Mouse (Mus musculus) ES-E14 (cell line): Measurements from ENCODE around the gene Arv1.

Source experiments
- CHD2 ChIP-seq: IDR thresholded peaks from 2 replicates; pipeline ENCODE4 v1.6.1; 2014; ENCODE audit warnings: mild to moderate bottlenecking, low read depth, low read length, inconsistent platforms
- ZC3H11A ChIP-seq: IDR thresholded peaks from 2 replicates; pipeline ENCODE4 v1.6.1; 2012; ENCODE audit warnings: low read depth, mild to moderate bottlenecking, inconsistent platforms, low read length, borderline replicate concordance

DNA sequence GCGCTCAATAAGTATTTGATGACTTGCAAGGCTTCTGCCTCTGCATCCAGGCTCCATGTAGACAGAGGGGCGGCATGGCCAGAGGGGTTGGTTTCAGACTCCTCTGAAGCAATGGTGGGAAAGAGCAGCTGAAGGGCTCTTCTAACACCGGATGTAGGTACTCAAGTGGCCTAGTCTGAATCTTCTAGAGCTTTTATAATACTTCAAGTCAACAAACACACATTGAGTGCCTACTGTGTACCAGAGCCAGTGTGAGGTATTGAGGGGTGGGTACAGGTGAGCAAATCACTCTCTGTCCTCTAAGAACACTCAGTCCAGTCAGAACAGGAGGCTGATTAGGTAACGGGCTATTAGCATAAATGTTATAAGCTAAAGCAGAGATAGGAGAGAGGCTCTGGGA lies 30.2 kb upstream of the Arv1 start:
- no peak for TF ChIP-seq ZC3H11A
- no peak for TF ChIP-seq CHD2
